Mouse (Mus musculus) central nervous system, embryonic 18 days (tissue): ENCODE data around the gene 2610301B20Rik. TPM values are rescaled to one million over a fixed set of nuclear protein-coding genes. Genes with fewer than 3 reads are reported as not detected.

ENCODE experiments used
- polyA plus RNA-seq: library from polyadenylated mRNA; depleted of rRNA; stranded (reverse); fragments of >200 nt; gene quantifications from 2 replicates; pipeline ENCODE4 v1.2.3, GENCODE M21; 2012; rRNA removed

2610301B20Rik gene
- polyA plus RNA-seq: 33.9 and 37.2 TPM in 2 replicates

GRCm38 (mm10) chr4:10873920-10874665 lies at the start of gene 2610301B20Rik:
Gene 2610301B20Rik (plus strand): TSS chr4:10874498.

